Mouse (Mus musculus) testis, adult 2 months (tissue): ENCODE measurements around the gene Jdp2. TPM values are rescaled to one million over a fixed set of nuclear protein-coding genes. Genes with fewer than 3 reads are reported as not detected.

Experiments
- H3K27ac ChIP-seq: fragments of 200-500 bp; 2 replicates; pipeline ENCODE4 v1.5.1; 2012; ENCODE audit warnings: low read depth, low read length; ENCODE audit not compliant: control insufficient read depth, insufficient read depth
- H3K27me3 ChIP-seq: fragments of 200-500 bp; 2 replicates; pipeline ENCODE4 v1.6.1; 2012; ENCODE audit warnings: mild to moderate bottlenecking, low read length, moderate library complexity; ENCODE audit not compliant: control insufficient read depth, insufficient read depth
- H3K36me3 ChIP-seq: fragments of 200-500 bp; 2 replicates; pipeline ENCODE4 v1.6.1; 2012; ENCODE audit warnings: mild to moderate bottlenecking, low read length; ENCODE audit not compliant: control insufficient read depth, insufficient read depth
- H3K4me1 ChIP-seq: fragments of 200-500 bp; 2 replicates; pipeline ENCODE4 v1.6.1; 2012; ENCODE audit warnings: low read length; ENCODE audit not compliant: control insufficient read depth, insufficient read depth
- H3K4me3 ChIP-seq: fragments of 200-500 bp; 2 replicates; pipeline ENCODE4 v1.5.1; 2012; ENCODE audit warnings: low read depth, mild to moderate bottlenecking, low read length, moderate library complexity, mixed read lengths; ENCODE audit not compliant: control insufficient read depth
- CTCF ChIP-seq: fragments of 200-500 bp; IDR thresholded peaks from 2 replicates; pipeline ENCODE4 v1.5.1; 2012; ENCODE audit warnings: low read depth, mild to moderate bottlenecking, inconsistent platforms, low read length, moderate library complexity; ENCODE audit not compliant: control insufficient read depth, insufficient read depth, insufficient replicate concordance
- POLR2A ChIP-seq: fragments of 200-500 bp; IDR thresholded peaks from 2 replicates; pipeline ENCODE4 v1.6.1; 2012; ENCODE audit warnings: low read depth, mild to moderate bottlenecking, inconsistent platforms, low read length, moderate library complexity; ENCODE audit not compliant: control insufficient read depth
- polyA plus RNA-seq: library from polyadenylated mRNA; depleted of rRNA; stranded (reverse); fragments of >200 nt; gene quantifications from 2 replicates; pipeline ENCODE4 v1.2.3, GENCODE M21; 2012

Jdp2 gene
- polyA plus RNA-seq, 1 experiment = 0.81 TPM

DNA sequence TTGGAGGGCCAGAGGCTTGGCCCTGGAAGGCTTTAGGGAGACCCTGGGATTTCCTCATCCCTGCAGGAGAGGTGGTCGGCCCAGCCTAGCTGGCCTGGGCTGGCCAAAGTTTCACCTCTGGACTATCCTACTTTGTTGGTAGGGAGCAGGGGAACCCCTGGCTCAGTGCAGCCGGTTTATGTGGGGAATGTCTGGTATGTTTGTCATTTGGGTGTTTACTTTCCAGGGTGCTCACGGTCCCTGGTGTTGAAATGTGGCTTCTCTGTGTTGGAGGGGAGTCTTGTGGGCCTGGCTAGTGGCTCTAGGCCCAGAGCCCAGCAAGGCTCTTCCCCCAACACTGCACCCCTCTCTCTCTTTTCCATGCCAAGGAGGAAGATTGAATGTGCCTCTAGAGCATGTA, 24.9 kb downstream of the Jdp2 start:
- no peak overlapping the region for H3K27ac ChIP-seq

DNA sequence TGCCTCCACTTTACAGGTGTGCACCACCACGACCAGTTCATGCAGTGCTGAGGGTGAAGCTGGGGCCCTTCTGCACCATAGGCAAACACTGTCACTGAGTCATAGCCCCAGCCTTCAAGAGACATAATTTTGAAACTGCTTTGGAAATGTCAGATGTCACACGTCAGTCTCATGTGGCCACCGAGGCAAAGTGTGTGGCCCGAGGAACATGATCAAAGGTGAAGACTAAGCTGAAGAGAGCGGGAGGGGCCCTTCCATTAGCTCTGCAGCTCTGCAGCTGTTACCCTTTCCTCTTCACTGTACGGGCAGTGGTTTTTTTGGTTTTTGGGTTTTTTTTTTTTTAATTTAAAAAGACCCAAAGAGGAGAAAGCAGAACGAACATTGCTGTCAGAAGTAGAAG, 25.8 kb downstream of the Jdp2 start:
- Histone ChIP-seq H3K4me1 (peaks cover 3% of the 10 kb centered on the region; the same call in 1 of the 2 replicates), H3K36me3 (no peaks in the 10 kb centered on the region), H3K27ac (no peak overlapping the region)

More for the DNA sequence above, 24.9 kb downstream of the Jdp2 start:
- peaks cover 3% of the 10 kb centered on the region; the same call in 1 of the 2 replicates for H3K4me1 ChIP-seq
- H3K27me3 ChIP-seq = no peaks in the 10 kb centered on the region
- H3K36me3 ChIP-seq = no peaks in the 10 kb centered on the region
- H3K4me3 ChIP-seq = no peak overlapping the region
- TF ChIP-seq POLR2A (no peak), CTCF (no peak)

DNA sequence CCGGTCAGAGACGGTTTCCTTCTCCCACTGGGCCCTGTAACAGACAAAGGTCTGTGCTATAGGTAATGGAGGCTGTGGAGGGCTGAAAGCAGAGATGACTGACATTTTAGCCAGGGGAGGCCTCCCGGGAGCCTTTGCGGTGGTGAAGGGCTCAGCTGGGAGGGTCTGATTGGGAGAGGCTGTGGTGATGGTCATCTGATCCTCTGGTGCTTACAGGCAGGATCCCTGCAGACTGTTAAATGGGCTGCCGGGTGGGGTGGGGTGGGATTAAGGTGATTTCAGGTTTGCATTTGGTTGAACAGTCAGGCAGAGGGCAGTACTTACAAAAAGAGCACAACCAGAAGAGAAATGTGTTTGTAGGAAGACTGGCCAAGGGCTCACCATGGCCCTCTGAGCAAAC, 27.0 kb downstream of the Jdp2 start:
- no peak overlapping the region for H3K27ac ChIP-seq
- H3K4me3 ChIP-seq = no peak overlapping the region
- TF ChIP-seq POLR2A = no peak
- TF ChIP-seq CTCF = no peak
- H3K36me3 ChIP-seq = no peaks in the 10 kb centered on the region
- H3K4me1 ChIP-seq = peaks cover 3% of the 10 kb centered on the region; the same call in 1 of the 2 replicates
- H3K27me3 ChIP-seq = no peaks in the 10 kb centered on the region

More for the DNA sequence above, 25.8 kb downstream of the Jdp2 start:
- Histone ChIP-seq H3K27me3 (no peaks in the 10 kb centered on the region), H3K4me3 (no peak overlapping the region)
- TF ChIP-seq CTCF (no peak), POLR2A (no peak)

DNA sequence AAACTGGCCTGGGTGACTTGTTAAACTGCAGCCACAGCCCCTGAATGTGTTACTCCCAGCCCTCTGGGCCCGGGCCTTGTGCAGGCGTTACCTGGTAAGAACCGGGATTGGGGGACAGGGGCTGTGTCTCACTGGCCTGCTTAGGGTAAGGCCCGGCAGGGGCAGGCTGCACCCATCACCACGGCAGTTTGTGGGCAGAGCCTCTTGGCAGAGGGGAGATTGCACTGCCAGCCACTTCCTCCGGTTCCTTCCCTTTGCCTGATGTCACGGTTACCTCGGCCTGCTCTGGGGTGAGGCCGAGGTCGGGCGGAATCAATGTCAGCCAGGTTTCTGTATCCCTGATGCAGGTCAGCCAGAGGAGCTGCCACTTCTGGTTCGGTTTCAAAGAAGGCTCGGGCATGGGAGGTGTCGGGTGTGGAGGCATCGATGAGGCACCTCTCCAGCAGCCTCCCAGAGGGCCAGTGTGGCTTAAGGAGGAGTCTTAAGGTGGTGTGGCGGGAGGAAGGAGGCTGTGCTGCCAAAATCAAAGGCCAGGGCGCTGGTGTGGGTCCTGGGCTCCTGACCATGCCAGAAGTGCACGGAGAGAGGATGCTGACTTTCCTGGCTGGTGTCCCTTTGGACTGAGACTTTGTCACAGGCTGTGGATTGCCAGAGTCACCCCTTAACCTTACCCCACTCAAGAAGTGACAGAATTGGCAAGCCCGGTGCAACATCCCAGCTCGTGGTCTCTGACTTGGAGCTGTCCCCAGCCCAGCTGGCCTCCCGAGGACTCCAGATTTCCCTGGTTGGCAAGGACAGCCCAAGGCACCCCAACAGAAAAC, 31.0 kb downstream of the Jdp2 start:
- Histone ChIP-seq H3K36me3 (no peaks in the 10 kb centered on the region), H3K27ac (no peak overlapping the region), H3K4me1 (no peaks in the 10 kb centered on the region), H3K27me3 (no peaks in the 10 kb centered on the region), H3K4me3 (no peak overlapping the region)
- TF ChIP-seq CTCF (no peak), POLR2A (no peak)

DNA sequence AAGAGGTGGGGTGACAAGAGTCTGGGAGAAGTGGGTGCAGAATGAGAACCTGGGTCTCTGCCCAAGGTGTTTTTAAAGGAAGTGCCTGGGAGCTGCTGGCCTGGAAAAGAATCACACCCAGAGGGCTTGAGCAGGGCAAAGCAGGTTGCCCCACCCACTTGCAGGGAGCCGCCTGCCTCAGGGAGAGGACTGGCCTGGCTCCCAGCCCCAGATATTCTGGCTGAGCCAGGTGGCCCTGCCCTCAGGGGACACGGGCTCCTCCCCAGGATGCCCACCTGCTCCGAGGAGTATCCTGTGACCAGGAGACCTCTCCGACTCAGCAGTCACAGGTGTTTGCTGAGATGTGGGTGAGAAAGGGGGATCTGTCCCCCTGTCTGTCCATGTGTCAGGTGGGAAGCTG, 32.4 kb downstream of the Jdp2 start:
- Histone ChIP-seq H3K4me3 (no peak overlapping the region), H3K36me3 (no peaks in the 10 kb centered on the region), H3K27ac (no peak overlapping the region), H3K27me3 (no peaks in the 10 kb centered on the region), H3K4me1 (no peaks in the 10 kb centered on the region)
- TF ChIP-seq CTCF = no peak
- TF ChIP-seq POLR2A = no peak

DNA sequence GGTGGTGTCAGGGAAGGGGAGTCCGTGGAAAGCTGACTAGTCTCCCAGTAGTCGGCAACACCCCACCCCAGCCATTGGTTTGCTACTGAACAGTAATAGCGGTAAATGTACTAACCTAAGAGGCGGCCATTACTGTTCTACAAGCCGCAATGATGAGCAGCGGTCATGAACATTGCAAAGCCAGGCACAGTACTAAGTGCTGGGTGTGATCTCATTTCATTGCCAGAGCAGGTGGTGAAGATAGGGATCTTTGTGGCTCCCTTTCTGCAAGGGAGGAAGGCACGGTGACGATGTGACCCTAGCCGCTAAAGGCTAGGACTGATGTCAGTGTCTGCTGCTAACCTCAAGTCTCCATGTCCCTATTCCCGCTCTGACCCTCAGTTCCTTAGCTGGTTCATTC, 33.5 kb downstream of the Jdp2 start:
- no peaks in the 10 kb centered on the region for H3K27me3 ChIP-seq
- no peak for TF ChIP-seq CTCF
- no peak for TF ChIP-seq POLR2A
- H3K36me3 ChIP-seq = no peaks in the 10 kb centered on the region
- H3K27ac ChIP-seq = no peak overlapping the region
- H3K4me3 ChIP-seq = no peak overlapping the region
- no peaks in the 10 kb centered on the region for H3K4me1 ChIP-seq

DNA sequence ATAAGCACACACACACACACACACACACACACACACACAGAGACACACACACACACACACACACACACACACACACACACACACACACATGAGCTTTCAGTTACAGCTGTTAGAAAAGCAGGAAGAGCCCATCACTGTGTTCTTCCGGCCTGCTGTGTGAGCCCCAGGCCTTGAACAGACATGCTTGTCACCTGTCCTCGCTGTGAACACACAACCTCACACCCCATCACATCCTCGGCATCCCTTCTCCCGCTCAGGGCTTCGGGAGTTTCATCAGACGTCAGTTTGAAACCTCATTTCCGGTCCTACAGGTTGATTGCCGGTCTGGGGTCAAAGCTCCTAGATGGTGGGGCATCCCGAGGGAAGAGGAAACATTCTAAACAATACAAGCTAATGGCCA, 39.1 kb downstream of the Jdp2 start:
- no peak overlapping the region for H3K27ac ChIP-seq
- no peak overlapping the region for H3K4me3 ChIP-seq
- TF ChIP-seq POLR2A = no peak
- TF ChIP-seq CTCF = no peak
- no peaks in the 10 kb centered on the region for H3K36me3 ChIP-seq
- no peaks in the 10 kb centered on the region for H3K4me1 ChIP-seq
- H3K27me3 ChIP-seq = no peaks in the 10 kb centered on the region
